Mouse (Mus musculus): ENCODE results near the gene Vcl.

Vcl gene

DNA sequence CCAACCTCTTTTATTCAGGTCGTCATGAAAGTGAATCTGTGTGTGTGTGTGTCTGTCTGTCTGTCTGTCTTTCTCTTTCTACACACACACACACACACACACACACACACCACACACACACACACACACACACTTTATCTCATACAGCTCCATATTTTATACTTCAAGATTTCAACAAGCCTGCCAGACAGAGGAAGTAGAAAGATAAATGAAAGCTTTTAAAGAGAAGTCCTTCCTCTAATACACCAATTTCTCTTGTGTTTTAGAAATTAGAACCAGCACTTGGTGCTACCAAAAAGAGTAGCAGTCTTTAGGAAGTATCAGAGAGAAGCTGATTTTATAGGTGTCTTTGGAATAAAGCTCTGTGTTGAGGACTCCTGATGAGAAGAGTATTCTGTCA is 9.7 kb downstream of the Vcl start:
- no peak for DNase-seq (ENCODE audit: low read depth, low spot score)

DNA sequence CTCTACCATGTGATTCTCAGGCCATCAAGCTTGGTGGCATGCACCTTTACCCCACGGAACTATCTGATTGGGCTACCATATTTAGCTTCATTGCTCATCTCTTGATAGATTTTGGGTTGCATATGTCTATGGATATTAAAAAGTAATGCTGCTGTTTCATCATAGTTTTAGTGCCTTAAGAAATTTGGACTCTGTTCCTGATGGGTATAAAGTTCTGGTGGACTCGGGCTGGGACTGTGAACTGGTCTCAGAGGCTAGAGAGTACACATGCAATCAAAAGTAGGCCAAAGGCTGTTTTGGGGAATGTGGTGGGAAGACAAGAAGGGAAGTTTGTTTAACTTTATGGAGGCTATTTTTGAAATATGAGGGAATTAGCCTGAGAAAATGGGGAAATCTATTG is 16.1 kb downstream of the Vcl start:
- DNase-seq (ENCODE audit: low read depth, low spot score), result no peak

DNA sequence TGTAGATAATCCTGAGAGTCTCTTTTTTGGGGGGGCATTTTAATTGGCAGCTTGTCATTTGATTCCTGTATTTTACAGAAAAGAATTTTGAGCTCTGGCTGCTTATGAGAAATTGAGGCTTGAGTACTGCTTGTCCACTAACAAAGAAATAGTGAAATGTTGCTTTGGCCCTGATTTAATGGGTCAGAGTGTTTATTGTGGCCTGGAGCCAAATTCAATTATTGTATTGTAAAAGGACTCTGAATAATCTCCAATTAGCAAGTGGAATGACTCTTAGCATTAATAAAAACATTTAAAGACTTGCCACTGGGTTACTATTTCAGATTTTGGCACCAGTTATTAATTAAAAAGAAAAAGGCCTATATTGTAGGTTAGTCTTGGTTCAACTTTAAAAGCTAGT is 26.8 kb downstream of the Vcl start:
- DNase-seq (ENCODE audit: low read depth, low spot score), result no peak

DNA sequence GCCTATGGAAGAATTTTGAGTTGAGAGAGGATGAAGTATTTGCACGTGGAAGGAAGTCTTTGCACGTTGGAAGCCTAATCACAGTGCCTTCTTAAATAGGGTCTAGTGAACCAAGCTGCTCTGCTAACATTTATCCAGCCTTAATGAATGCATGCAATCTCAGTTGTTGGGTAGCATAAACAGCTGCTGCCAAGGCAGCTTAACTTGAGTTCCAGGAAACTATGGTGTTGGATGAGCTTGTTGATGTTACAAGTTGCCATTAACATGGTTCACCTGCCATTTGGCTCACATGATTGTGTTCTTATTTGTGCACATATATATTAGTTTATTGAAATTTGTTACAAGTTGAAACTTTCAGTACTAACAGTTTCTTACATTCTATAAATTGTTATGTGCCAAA is 29.8 kb downstream of the Vcl start:
- no peak for DNase-seq (ENCODE audit: low read depth, low spot score)

DNA sequence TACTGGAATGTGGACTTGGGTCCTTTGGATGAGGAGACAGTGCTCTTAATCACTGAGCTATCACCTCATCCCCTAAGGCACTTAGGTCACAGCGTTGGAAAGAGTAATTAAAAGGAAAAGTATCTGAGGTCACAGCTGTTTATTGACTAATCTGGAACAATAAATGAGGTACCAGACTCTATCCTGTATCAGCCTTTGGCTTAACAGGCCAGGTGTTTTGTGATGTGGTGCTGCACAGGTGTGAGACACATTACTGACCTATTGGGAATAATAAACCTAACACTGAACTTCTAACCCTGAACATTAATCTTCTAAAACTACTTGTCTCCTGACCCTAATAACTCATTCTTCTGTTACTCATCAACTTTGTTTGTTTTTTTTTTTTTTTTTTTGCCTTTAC is 33.3 kb downstream of the Vcl start:
- DNase-seq (ENCODE audit: low read depth, low spot score), result no peak

DNA sequence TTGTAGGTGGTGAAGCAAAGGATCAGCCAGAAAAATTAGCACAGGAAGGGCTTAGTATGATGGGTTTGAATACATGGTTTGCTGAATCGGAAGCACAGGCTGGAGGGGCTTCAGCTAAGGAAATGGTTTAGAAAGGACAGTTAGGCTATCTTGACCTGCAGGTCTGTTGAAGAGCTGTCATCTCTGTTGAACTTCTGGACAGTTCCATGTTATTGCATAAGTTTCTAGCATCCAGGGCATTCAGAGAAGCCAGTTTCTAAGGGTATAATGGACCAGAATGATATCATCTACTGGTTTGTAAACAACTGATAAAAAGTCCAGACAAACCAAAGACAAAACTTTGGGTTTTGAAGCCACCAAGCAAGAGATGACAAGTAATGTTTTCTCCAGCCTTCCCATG is 33.7 kb downstream of the Vcl start:
- DNase-seq (ENCODE audit: low read depth, low spot score), result no peak

DNA sequence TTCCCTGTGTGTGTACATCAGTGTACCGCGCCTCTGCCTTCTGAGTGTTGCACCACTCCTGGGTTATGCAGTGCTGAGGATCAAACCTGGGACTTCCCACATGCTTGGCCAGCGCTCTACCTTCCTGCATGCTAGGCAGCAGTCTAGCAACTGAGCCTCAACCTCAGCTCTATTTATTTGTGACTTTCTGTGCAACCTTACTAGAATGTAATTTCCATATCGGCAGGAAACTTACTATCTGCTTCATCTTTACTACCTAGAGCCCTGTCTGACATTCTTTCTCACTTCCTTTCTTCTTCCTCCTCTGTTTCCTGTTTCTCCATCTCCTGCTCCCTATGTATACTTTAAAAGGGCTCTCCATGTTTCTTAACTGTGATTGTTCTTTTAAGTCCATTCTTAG is 34.7 kb downstream of the Vcl start:
- DNase-seq (ENCODE audit: low read depth, low spot score), result no peak

DNA sequence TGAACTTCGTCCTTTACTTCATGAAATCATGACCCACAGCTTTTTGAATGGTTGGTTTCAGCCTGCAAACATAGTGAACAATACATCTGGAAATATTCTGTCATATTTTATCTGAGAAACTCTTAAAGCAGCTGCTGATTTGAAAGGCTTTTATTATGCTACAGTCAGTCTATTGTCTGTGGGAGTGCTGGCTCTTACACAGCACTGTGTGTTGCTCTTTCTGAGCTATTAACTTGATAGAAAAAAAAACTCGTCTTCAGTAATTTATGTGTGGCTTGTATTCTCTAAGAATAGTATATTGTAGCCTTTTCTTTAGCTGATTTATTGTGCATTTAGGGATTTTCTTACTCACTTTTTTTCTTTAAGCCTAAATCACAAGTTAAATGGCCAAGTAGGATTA is 35.1 kb downstream of the Vcl start:
- no peak for DNase-seq (ENCODE audit: low read depth, low spot score)

DNA sequence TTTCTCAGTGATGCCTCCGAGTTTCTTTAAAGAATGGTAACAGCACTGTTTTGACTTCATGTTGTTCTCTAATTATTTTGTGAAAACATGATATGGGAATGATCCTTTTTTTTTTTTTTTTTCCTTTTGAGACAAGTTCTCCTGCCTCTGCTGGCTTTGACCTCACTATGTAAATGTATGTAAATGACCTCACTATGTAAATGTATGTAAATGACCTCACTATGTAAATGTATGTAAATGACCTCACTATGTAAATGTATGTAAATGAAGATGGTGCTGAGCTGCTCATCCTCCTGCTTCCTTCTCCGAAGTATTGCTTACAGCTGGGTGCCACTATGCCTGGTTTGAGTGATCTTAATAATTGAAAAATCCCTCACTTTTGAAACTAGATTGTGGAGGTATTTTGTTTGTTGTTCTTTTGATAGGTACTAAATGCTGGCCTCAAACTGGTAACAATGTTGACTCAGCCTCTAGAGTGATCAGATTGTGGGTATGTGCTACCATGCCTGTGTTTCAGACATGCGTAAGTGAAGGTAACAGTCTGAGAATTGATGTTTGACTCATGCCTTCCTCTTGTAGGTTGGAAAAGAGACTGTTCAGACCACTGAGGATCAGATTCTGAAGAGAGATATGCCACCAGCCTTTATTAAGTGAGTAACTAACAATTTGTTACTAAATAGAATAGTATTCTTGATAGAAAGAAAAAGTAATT is 37.9 kb downstream of the Vcl start:
- DNase-seq (ENCODE audit: low read depth, low spot score), result peak; percentile 25

DNA sequence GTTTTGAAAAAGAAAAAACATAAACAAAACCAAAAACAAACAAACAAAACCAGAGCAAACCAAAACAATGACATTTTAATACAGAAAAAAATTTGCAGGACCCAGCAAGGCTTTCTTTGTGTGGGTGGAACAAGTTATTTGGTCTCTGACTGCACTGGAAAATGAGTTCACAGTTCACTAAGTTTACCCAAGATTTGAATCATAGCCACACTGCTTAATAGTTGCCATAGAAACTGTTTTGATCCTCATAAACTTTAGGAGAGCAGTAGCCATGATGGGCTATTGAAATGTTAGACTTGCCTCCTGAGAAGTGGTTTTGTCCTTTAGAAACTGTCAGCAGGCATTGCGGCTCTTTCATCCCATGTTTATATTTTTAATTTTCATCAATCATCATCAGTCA is 39.9 kb downstream of the Vcl start:
- no peak for DNase-seq (ENCODE audit: low read depth, low spot score)

DNA sequence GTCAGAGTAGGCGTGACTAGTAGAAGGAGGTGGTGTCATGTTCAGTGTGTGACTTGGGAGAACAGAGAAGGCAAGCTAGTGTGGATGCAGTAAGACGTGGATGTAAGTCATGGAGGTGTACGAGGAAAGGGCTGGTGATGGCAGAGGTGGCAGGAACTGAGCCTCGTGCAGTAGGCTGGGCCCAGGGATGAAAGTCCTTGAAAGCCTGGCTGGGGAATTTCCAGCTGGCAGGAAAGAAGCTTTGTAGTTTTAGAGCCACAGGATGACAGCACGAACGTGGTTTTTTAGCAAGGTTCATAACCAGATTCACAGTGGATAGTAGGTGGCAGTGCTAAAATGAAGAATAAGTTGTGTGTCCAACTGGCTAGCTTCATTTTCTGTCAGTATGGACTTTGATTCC is 41.2 kb downstream of the Vcl start:
- DNase-seq (ENCODE audit: low read depth, low spot score), result no peak

DNA sequence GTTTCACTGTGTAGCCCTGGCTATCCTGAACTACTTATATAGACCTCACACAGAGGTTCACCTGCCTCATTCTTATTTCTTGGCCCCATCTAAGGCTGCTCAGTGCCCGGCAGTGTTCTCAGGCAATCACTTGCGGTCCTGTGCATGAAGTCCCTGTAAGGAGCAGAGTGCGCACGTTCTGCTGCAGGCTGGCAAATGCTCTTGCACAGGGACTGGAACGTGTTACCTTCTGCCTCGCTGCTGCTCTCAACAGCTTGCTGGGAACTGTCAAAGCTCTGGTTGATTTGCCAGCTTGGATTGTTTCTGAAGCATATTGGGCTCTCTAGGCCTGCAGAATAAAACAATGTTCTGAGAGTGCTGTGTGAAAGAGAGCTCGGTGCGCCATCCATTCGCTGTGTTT is 41.7 kb downstream of the Vcl start:
- no peak for DNase-seq (ENCODE audit: low read depth, low spot score)

DNA sequence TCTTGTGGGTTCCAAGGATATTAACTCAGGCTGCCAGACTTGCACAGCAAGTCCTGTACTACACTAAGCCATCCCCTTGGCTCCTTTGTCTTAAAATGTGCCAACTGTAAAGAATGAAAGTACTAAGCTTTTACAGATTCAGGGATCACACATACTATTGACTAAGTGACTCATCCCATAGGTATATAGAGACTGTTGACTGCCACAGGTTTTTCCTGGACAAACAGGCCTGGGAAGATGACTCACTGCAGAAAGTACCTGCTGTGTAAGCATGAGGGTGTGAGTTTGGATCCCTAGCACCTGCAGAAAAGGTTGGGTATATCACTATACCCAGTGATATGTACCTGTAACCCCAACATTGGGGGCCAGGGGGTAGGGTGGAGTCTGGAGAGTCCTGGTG is 44.6 kb downstream of the Vcl start:
- DNase-seq (ENCODE audit: low read depth, low spot score), result no peak

DNA sequence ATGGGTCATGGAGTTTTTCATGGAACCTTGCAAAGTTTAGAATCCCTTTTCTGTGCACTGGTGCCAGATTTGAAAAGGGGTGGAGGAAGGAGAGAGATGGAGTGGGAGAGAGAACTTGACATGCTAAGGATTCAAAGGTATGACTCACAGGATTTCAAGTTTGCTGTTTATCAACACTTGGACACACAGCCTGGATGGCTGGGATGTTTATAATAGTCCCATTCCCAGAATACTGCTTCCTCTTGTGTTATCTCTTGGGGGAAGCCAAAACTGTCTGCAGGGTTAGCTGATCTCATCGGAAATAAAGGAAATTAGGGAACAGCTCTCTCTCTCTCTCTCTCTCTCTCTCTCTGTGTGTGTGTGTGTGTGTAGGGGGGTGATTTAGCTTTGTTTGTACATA is 47.5 kb downstream of the Vcl start:
- DNase-seq (ENCODE audit: low read depth, low spot score), result no peak

DNA sequence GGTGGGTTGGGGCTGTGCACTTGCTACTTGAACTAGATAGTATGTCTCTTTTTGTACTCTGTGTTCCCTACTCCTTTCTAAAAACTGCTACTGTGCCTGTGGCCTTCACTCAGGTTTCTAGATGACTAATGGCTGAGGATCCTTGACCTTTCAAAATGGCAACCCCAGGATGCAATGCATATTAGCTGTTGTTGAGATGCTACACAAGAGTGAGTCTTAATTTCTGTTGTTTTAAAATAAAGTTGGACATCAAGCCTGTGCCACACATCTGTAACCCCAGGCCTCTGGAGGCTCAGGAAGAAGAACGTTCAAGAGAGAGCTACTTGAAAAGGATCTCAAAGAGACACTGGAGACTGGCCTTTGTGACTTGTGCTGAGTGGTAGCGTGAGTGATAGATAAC is 48.5 kb downstream of the Vcl start:
- no peak for DNase-seq (ENCODE audit: low read depth, low spot score)

DNA sequence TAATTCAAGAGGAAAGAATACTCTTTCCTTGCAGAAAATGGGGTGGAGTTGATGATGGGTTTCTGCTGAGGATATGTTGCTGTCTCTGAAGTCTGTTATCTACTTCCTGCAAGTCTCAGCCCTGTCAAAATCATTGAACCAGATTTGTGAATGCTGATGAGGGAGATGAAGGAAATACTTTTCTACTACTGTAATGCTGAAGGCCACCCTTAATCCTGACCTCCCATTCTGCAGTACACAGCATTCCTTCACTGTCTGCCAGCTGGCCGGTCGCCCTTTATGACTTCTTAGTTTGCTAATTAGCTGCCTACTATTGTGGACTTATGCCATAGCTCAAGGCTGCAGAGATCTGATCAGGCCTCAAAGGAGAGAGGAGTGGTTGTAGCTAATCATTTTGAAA is 54.6 kb downstream of the Vcl start:
- no peak for DNase-seq (ENCODE audit: low read depth, low spot score)

DNA sequence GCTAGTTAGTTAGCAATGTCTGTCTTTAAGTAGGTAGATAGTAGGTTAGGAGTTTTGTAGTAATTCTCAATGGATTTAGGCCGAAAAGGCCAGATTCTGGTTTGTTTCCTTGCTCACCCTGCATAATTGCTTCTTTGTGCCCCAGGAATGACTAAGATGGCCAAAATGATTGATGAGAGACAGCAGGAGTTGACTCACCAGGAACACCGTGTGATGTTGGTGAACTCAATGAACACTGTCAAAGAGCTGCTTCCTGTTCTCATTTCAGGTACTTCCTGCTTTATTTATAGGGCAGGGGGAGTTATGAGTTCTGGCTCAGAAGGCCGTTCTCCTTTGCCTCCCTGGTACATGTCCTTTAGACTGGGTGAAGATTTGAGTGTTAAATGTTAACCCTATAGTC is 56.3 kb downstream of the Vcl start:
- DNase-seq (ENCODE audit: low read depth, low spot score), result no peak

DNA sequence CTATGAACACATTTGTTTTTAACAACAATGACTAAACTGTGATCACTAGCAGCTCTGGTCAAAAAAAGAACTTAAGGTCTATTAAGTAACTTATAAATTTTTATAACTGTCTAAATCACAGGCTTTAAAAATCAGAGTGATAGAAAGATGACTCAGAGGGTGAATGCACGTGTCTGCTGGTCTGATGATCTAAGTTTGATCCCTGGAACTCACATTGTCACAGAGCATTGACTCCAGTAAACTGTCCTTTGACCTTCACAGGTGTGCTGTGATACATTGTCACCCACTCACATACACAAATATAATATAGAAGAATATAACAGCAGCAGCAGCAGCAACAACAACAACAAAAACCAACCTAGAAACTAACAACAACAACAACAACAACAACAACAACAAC is 62.3 kb downstream of the Vcl start:
- no peak for DNase-seq (ENCODE audit: low read depth, low spot score)

DNA sequence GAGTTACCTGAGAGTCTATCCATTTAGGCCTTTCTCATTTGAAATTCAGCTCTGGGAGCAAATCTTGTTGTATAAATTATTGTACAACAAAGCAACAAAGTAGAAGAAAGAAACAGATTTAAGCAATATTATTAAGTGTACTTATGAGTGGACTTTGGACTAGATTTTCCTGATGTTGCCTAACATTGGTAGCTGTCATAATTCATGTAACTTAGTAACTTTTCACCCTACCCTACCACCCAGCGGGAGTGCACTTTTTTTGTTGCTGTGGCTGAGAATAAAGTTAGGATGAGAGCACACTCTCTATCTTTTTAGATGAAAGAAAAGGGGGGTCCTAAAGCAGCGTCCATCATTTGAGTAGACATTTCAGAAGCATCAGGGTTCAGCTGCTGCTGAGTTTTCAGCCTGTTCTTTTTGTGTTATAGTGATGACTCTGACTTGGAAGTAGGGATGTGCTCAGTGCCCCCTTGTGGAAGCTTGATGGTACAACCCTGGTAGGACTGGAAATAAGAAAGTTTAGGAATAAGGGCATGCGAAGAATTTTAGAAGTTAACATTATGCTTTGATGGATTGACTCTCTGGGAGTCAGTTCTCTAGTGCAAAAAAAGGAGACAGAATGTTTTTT is 64.0 kb downstream of the Vcl start:
- peak; percentile 61 for DNase-seq (ENCODE audit: low read depth, low spot score)

DNA sequence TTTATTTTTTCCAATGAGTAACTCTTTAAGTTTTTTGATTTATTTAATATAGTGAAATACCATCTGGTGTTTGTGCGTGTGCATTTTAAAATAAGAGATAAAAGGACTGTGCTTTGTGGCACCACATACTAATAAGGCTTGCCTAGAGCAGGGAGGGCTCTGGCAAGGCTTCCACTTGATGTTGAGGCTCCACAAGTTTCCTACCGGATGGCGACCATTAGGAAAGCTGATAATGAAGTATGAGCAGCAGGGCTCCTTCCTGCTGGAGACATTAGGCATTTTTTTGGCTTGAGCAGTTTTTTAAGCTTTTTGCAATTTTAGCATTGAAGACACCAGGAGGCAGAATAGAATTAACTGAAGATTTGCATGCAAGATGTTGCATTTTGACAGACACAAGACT is 65.3 kb downstream of the Vcl start:
- no peak for DNase-seq (ENCODE audit: low read depth, low spot score)

DNA sequence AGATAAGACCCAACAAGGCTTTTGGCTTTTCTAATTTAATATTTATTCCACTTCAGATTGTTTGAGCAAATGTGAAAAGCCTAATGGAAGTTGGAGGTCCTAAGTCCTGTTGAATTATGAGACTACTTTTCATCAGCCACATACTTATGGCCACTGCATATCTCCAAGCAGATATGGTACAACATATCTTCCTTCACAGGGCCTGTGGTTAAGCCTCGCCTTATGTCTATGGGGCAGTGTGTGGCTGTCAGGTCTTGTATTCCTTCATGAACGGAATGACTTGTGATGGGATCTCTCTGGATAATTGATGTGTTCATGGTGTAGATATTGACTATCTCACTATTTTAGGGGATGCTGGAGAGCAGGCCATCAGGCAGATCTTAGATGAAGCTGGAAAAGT is 66.3 kb downstream of the Vcl start:
- no peak for DNase-seq (ENCODE audit: low read depth, low spot score)

DNA sequence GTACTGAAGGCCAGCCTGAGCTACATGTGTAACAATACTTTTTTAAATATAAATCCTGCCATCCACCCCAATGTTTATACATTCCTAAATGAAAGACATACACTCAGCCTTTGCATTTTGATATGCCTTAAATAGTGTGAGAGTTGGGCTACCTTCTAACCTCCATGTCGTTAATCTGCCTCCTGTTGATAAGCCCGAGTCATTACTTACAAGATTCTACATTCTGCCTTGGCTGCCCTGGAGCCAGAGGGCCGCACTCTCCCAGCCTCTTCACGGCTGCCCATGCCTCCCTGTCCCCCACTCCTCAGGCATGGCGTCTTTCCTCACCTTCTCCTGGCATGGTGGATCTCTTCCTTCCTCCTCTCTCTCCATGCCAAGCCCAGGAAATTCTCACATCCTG is 67.2 kb downstream of the Vcl start:
- no peak for DNase-seq (ENCODE audit: low read depth, low spot score)

DNA sequence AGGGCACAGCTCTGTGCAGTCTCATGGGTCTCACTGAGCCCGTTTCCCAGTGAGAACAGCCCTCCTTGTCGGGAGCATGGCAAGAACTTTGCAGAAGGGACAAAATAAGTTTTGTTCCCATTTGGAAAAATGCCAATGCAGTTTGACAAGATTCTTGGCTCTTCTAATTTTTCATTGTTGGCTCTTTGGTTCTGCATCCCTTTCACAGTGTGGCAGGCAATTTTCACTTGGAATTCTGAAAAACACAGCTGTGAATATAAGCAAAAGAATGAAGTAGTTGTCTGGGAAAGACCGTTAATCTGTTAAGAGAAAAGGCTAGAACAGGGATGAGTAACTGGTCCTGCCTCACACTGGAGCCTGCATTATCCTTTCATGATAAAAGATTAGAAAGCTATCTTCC is 68.3 kb downstream of the Vcl start:
- DNase-seq (ENCODE audit: low read depth, low spot score), result no peak

DNA sequence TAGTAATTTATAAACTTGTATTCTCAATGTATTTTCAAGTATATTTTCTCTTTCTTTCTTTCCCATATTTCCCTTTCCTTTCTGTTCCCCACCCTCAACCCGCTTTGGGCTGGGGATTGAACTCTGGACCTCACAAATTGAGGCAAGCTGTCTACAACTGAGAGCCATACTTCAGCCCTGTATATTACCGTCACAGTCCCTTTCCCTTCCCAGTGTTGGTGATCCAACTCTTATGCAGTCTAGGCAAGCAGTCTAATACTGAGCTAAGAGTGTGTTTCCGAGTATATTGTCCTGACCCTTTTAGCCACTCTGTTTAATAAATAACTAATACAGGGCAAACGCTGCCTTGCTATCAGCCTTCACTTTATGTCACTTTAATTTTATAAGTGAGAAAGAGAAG is 70.4 kb downstream of the Vcl start:
- no peak for DNase-seq (ENCODE audit: low read depth, low spot score)

Measured in ES-CJ7 (cell line).